In the genomic region with DNA sequence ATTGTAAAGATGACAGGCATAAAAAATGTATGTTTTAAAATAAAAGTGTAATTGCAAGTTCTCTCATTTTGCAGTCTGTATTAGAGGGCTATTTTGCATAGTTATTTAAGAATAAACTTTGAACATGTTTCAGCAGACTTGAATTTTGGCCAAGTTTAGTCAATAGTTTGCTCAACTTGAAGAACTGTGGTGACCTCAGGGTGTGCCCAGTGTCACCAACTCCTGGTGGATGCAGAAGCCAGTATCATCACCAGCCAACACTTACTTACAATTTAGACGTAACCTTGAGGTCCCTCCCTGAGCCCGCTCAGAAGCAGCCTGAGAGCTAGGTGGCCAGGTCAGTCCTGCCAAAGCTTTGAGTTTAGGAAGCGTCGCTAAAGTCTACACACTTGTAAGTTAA, we compare ENCODE assay signal across 28 mouse cellular contexts. TPM values are rescaled to one million over a fixed set of nuclear protein-coding genes. Genes with fewer than 3 reads are reported as not detected.
"Had no signal": no experiment of that assay in that cellular context is flagged by ENCODE, and none has a peak within 500 bp of the region (broad histone marks: within the 10 kb centered on the region; RNA-seq: fewer than 3 reads in every experiment).

No protein-coding gene starts in this region.

- H3K9ac ChIP-seq: intestine, embryonic 15.5 days; liver, embryonic 13.5 days; lung, embryonic 14.5 days; midbrain, embryonic 12.5 days; midbrain, embryonic 15.5 days; neural tube, embryonic 12.5 days; neural tube, embryonic 15.5 days had no signal

- H3K4me2 ChIP-seq: intestine, embryonic 15.5 days; liver, embryonic 13.5 days; lung, embryonic 14.5 days; midbrain, embryonic 12.5 days; midbrain, embryonic 15.5 days; neural tube, embryonic 12.5 days; neural tube, embryonic 15.5 days had no signal

- ATAC-seq: intestine, embryonic 15.5 days; lung, postnatal 0 days; midbrain, embryonic 15.5 days had no signal

- H3K4me3 ChIP-seq: intestine, embryonic 15.5 days; left cerebral cortex, adult 2 months; liver, embryonic 13.5 days; midbrain, embryonic 12.5 days; midbrain, embryonic 15.5 days; neural tube, embryonic 12.5 days; neural tube, embryonic 15.5 days had no signal

- DNase-seq: layer of hippocampus, postnatal 36 days; liver, embryonic 13.5 days; lung, embryonic 14.5 days; retina, postnatal 1 day; right cerebral cortex, postnatal 25 days; spleen, adult 18-20 months; thymus, adult 18-20 months; thymus, postnatal 36 days had no signal

- H3K4me1 ChIP-seq: intestine, embryonic 15.5 days; liver, embryonic 13.5 days; midbrain, embryonic 12.5 days; midbrain, embryonic 15.5 days; neural tube, embryonic 12.5 days; neural tube, embryonic 15.5 days had no signal

- H3K27ac ChIP-seq: intestine, embryonic 15.5 days; kidney, postnatal 0 days; left cerebral cortex, adult 2 months; liver, embryonic 13.5 days; macrophage; midbrain, embryonic 12.5 days; midbrain, embryonic 15.5 days; neural tube, embryonic 12.5 days; neural tube, embryonic 15.5 days had no signal

- H3K9me3 ChIP-seq: intestine, embryonic 15.5 days; liver, embryonic 13.5 days; midbrain, embryonic 12.5 days; midbrain, embryonic 15.5 days; neural tube, embryonic 12.5 days; neural tube, embryonic 15.5 days had no signal

- H3K27me3 ChIP-seq: intestine, embryonic 15.5 days; liver, embryonic 13.5 days; midbrain, embryonic 12.5 days; midbrain, embryonic 15.5 days; neural tube, embryonic 12.5 days; neural tube, embryonic 15.5 days had no signal

RNA-seq across cellular contexts. Expression of a gene that starts 3.2 kb away (rescaled TPM):
- total RNA-seq: layer of hippocampus, adult 8-10 months; layer of hippocampus, postnatal 10 days; layer of hippocampus, postnatal 36 days; left cerebral cortex, adult 2 months; left cerebral cortex, postnatal 10 days; left cerebral cortex, postnatal 36 days; megakaryocyte, adult 5-6 weeks had no signal
- polyA plus RNA-seq: intestine, embryonic 15.5 days; kidney, postnatal 0 days; limb, embryonic 11.5 days; limb, embryonic 14.5 days; liver, embryonic 13.5 days; liver, embryonic 16.5 days; lung, embryonic 14.5 days; lung, postnatal 0 days; macrophage; midbrain, embryonic 12.5 days; midbrain, embryonic 15.5 days; neural tube, embryonic 12.5 days; neural tube, embryonic 15.5 days; stomach, embryonic 16.5 days; testis, adult 2 months; urinary bladder, adult 2 months had no signal
